Mouse (Mus musculus) spleen, postnatal 10 days (tissue): ENCODE data around the gene Snrnp40.

Experiments
- DNase-seq, 2 experiments: peaks; one replicate each; pipeline ENCODE4 v3.0.0; 2021 to 2022; ENCODE audit warnings: low spot score in 2 of 2

The Snrnp40 gene

GRCm38 (mm10) chr4:130359486-130360237 is at the start of gene Snrnp40, which contains the start of gene Zcchc17:
Gene Snrnp40, plus strand, starts transcription at chr4:130360132.
Gene Zcchc17, minus strand, starts transcription at chr4:130359943.
- peak; percentile 99 to 100 for DNase-seq

- no peak for DNase-seq
These were observed 47.4 kb upstream of the Snrnp40 start for GRCm38 (mm10) chr4:130312526-130312925.

- no peak for DNase-seq
These were observed 46.4 kb upstream of the Snrnp40 start for GRCm38 (mm10) chr4:130313552-130313951.

- peak in 1 of 2 experiments; percentile 53 for DNase-seq
These were observed 44.0 kb upstream of the Snrnp40 start for GRCm38 (mm10) chr4:130315771-130316527.

GRCm38 (mm10) chr4:130316691-130317090 is 43.2 kb upstream of the Snrnp40 start:
- no peak for DNase-seq

- DNase-seq = no peak
These were observed 41.8 kb upstream of the Snrnp40 start for GRCm38 (mm10) chr4:130318122-130318521.

GRCm38 (mm10) chr4:130319564-130319963 is 40.4 kb upstream of the Snrnp40 start:
- DNase-seq = peak in 1 of 2 experiments; percentile 2

GRCm38 (mm10) chr4:130321640-130322039 is 38.3 kb upstream of the Snrnp40 start:
- DNase-seq = peak in 1 of 2 experiments; percentile 3

GRCm38 (mm10) chr4:130322567-130322966 is 37.4 kb upstream of the Snrnp40 start:
- peak in 1 of 2 experiments; percentile 3 for DNase-seq

- DNase-seq = peak in 1 of 2 experiments; percentile 5
These were observed 36.8 kb upstream of the Snrnp40 start for GRCm38 (mm10) chr4:130323165-130323564.

GRCm38 (mm10) chr4:130323607-130324006 is 36.3 kb upstream of the Snrnp40 start:
- DNase-seq = no peak

- no peak for DNase-seq
These were observed 34.5 kb upstream of the Snrnp40 start for GRCm38 (mm10) chr4:130325446-130325845.

GRCm38 (mm10) chr4:130327366-130327765 is 32.6 kb upstream of the Snrnp40 start:
- DNase-seq = no peak

- DNase-seq = no peak
These were observed 24.1 kb upstream of the Snrnp40 start for GRCm38 (mm10) chr4:130335867-130336266.

GRCm38 (mm10) chr4:130341691-130342090 is 18.2 kb upstream of the Snrnp40 start:
- DNase-seq = peak; percentile 46 to 70

- peak in 1 of 2 experiments; percentile 28 for DNase-seq
These were observed 10.3 kb upstream of the Snrnp40 start for GRCm38 (mm10) chr4:130349666-130350065.

- DNase-seq = no peak
These were observed 9.1 kb upstream of the Snrnp40 start for GRCm38 (mm10) chr4:130350690-130351422.

GRCm38 (mm10) chr4:130352588-130352987 is 7.3 kb upstream of the Snrnp40 start:
- DNase-seq = no peak

- no peak for DNase-seq
These were observed 2.0 kb upstream of the Snrnp40 start for GRCm38 (mm10) chr4:130357946-130358345.

GRCm38 (mm10) chr4:130360238-130360590 is 282 bp downstream of the Snrnp40 start:
- no peak for DNase-seq

GRCm38 (mm10) chr4:130376675-130377074 is 16.7 kb downstream of the Snrnp40 start:
- DNase-seq = no peak

- no peak for DNase-seq
These were observed 17.6 kb downstream of the Snrnp40 start for GRCm38 (mm10) chr4:130377500-130377899.
